ENCODE assay signal across 8 mouse cellular contexts in the genomic region with DNA sequence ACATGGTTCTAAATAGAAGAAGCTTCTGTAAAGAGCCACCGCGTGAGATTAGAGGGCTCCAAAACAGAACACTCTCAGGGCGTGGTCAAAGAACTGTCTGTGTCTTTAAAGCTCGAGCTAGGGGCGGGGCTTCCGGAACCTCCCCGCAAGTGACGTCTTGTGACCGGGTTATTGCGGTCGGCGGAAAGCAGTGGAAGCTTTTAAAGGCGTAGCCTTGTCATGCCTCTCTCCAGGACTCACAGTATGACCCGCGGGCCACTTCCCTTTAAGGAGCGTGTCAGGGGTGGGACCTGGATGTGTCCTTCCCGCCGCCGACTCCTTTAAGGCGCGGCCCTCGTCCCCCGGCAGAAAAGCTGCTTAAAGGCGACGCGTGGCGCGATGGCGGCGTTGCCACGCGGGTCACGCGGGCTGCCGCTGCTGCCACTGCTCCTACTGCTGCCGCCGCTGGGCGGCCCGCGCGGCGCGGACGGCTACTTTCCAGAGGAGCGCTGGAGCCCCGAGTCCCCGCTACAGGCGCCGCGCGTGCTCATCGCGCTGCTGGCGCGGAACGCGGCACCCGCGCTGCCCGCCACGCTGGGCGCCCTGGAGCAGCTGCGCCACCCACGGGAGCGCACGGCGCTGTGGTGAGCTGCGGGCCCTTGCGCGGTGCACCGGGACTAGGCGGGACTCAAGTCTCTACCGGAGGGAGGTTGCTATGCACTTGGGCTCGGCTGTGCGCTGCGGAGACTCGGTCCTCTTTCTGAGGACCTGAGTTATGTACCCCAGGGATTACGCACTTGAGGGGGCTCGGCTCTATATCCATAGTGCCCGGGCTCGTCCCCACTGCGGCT. TPM values are rescaled to one million over a fixed set of nuclear protein-coding genes. Genes with fewer than 3 reads are reported as not detected.
DNase-seq lines count a peak whose midpoint lies in the region; ATAC-seq lines count a peak whose summit lies in the region.

Colgalt1 (plus strand) TSS at position 177 of the 830 bp plus-strand sequence.

- H3K9me3 ChIP-seq in hindbrain, embryonic 12.5 days (replicated peaks): no peaks in the 10 kb centered on the region

- under 1% methylated on average over 77 of the region's 82 CpGs for WGBS in hindbrain, embryonic 12.5 days

- H3K4me2 ChIP-seq in hindbrain, embryonic 12.5 days (replicated peaks): peak within 1 kb of the TSS; percentile 83

- peak within 1 kb of the TSS; percentile 81 for H3K4me3 ChIP-seq in hindbrain, embryonic 12.5 days

- H3K27me3 ChIP-seq in hindbrain, embryonic 12.5 days: no peaks in the 10 kb centered on the region

- peak; percentile 98 for DNase-seq in NIH3T3 (ENCODE audit: low read depth)
- DNase-seq in cerebellum, postnatal 10 days: peak; percentile 96 to 98
- DNase-seq in frontal cortex, postnatal 10 days (ENCODE audit: low spot score in 2 of 2): peak; percentile 96 to 98
- DNase-seq in layer of hippocampus, postnatal 14 days (ENCODE audit: low spot score in 2 of 2): peak; percentile 95 to 98
- peak; percentile 97 for DNase-seq in lung, postnatal 14 days
- DNase-seq in retina, adult 2 months (ENCODE audit: low read depth, low spot score): peak; percentile 98
- peak; percentile 96 to 97 for DNase-seq in thymus, postnatal 36 days

- peaks cover 13% of the 10 kb centered on the region for H3K4me1 ChIP-seq in hindbrain, embryonic 12.5 days

- peak; percentile 98 for ATAC-seq in hindbrain, embryonic 12.5 days (ENCODE audit: low FRiP score)

- peaks cover 24% of the 10 kb centered on the region for H3K36me3 ChIP-seq in hindbrain, embryonic 12.5 days

- H3K9ac ChIP-seq in hindbrain, embryonic 12.5 days: peak within 1 kb of the TSS; percentile 88

- peak within 1 kb of the TSS; percentile 90 for H3K27ac ChIP-seq in hindbrain, embryonic 12.5 days

RNA-seq across cellular contexts. Expression of gene Colgalt1, which starts in this region (rescaled TPM):
- polyA plus RNA-seq in hindbrain, embryonic 12.5 days (2016; fragmentation: Nextera tagmentation; extraction: Ambion mirVana): 63.7 and 65.9 TPM in 2 replicates
- 10 to 100 TPM; 58.4 to 62.9 TPM for total RNA-seq in layer of hippocampus, postnatal 14 days (2021)

Comparison
In these comparisons a context has a peak if more than half of its experiments do, and no peak if none do; other contexts are left out.
1. Peak in every context shown above with its lines: DNase-seq, ATAC-seq, H3K4me3 ChIP-seq and H3K27ac ChIP-seq.